Mouse (Mus musculus) neural tube, embryonic 10.5 days (tissue): ENCODE measurements around the gene Gm42420.

Experiments used
- DNase-seq: peaks from one replicate; pipeline ENCODE4 v3.0.0-alpha.2; 2017; ENCODE audit warnings: low spot score; ENCODE audit errors: extremely low spot score

Gene Gm42420

GRCm38 (mm10) chr6:39573791-39574554 is 11.6 kb upstream of the Gm42420 start, which contains the start of gene Adck2:
TSS of gene Adck2 (plus strand) at chr6:39573873.
- peak; percentile 85 for DNase-seq

GRCm38 (mm10) chr6:39574555-39574869 is 11.0 kb upstream of the Gm42420 start:
- DNase-seq = no peak

GRCm38 (mm10) chr6:39574951-39575350 is 10.6 kb upstream of the Gm42420 start:
- no peak for DNase-seq

- no peak for DNase-seq
These were observed 6.0 kb upstream of the Gm42420 start for GRCm38 (mm10) chr6:39579552-39579951.

- DNase-seq = no peak
These were observed 5.0 kb upstream of the Gm42420 start for GRCm38 (mm10) chr6:39580558-39580957.

- no peak for DNase-seq
These were observed 4.3 kb upstream of the Gm42420 start for GRCm38 (mm10) chr6:39581087-39581784.

- DNase-seq = no peak
These were observed 5.9 kb downstream of the Gm42420 start for GRCm38 (mm10) chr6:39591481-39591880.

- DNase-seq = peak; percentile 99
These were observed 7.1 kb downstream of the Gm42420 start, which contains the start of gene Ndufb2 for GRCm38 (mm10) chr6:39592401-39593214. TSS of gene Ndufb2 (plus strand) at chr6:39592574.

- DNase-seq = no peak
These were observed 15.3 kb downstream of the Gm42420 start for GRCm38 (mm10) chr6:39600851-39601250.

GRCm38 (mm10) chr6:39601828-39602227 is 16.3 kb downstream of the Gm42420 start:
- no peak for DNase-seq

- no peak for DNase-seq
These were observed 19.0 kb downstream of the Gm42420 start for GRCm38 (mm10) chr6:39604565-39604964.

- no peak for DNase-seq
These were observed 20.5 kb downstream of the Gm42420 start for GRCm38 (mm10) chr6:39606056-39606455.

GRCm38 (mm10) chr6:39606862-39607261 is 21.3 kb downstream of the Gm42420 start:
- DNase-seq = no peak

GRCm38 (mm10) chr6:39607365-39607764 is 21.8 kb downstream of the Gm42420 start:
- DNase-seq = no peak

- DNase-seq = no peak
These were observed 24.7 kb downstream of the Gm42420 start for GRCm38 (mm10) chr6:39610207-39610606.

- DNase-seq = no peak
These were observed 25.7 kb downstream of the Gm42420 start for GRCm38 (mm10) chr6:39611296-39611695.
